Mouse (Mus musculus) myocyte (in vitro differentiated cells): ENCODE results near the gene Sobp. TPM values are rescaled to one million over a fixed set of nuclear protein-coding genes. Genes with fewer than 3 reads are reported as not detected.

Experiments used
- H3K27me3 ChIP-seq: one replicate; pipeline ENCODE4 v1.6.1; 2011; ENCODE audit not compliant: control insufficient read depth, insufficient read depth, insufficient read length
- H3K36me3 ChIP-seq: one replicate; pipeline ENCODE4 v1.6.1; 2011; ENCODE audit not compliant: control insufficient read depth, insufficient read depth
- H3K4me2 ChIP-seq: one replicate; pipeline ENCODE4 v1.6.1; 2011; ENCODE audit warnings: low read depth, control low read depth
- H3K4me3 ChIP-seq: one replicate; pipeline ENCODE4 v1.5.1; 2011; ENCODE audit warnings: mild to moderate bottlenecking, control low read depth, moderate library complexity
- H3K79me2 ChIP-seq: one replicate; pipeline ENCODE4 v1.6.1; 2011; ENCODE audit not compliant: control insufficient read depth, insufficient read depth
- H3ac ChIP-seq: one replicate; pipeline ENCODE4 v1.6.1; 2011; ENCODE audit not compliant: control insufficient read depth, insufficient read length
- CEBPB ChIP-seq: IDR thresholded peaks from 2 replicates; pipeline ENCODE4 v1.6.1; 2011; ENCODE audit warnings: mild to moderate bottlenecking, moderate library complexity; ENCODE audit not compliant: poor library complexity, insufficient read depth, severe bottlenecking
- E2F4 ChIP-seq: IDR thresholded peaks from one replicate; pipeline ENCODE4 v1.6.1; 2011; ENCODE audit warnings: mild to moderate bottlenecking, control low read depth, moderate library complexity; ENCODE audit not compliant: insufficient read depth
- MAX ChIP-seq: IDR thresholded peaks from one replicate; pipeline ENCODE4 v1.6.1; 2011; ENCODE audit warnings: low read depth, mild to moderate bottlenecking, control low read depth
- MYOD1 ChIP-seq, 3 experiments: IDR thresholded peaks; one replicate each; pipeline ENCODE4 v1.6.1; 2011; ENCODE audit warnings: control low read depth in 2 of 3, low read depth in 2 of 3, mild to moderate bottlenecking in 2 of 3, moderate library complexity in 1 of 3; ENCODE audit not compliant: insufficient read length in 2 of 3, control insufficient read depth in 1 of 3
- MYOG ChIP-seq, 3 experiments: IDR thresholded peaks; one replicate each; pipeline ENCODE4 v1.6.1; 2011; ENCODE audit warnings: control low read depth in 2 of 3, low read depth in 2 of 3, mild to moderate bottlenecking in 2 of 3; ENCODE audit not compliant: insufficient read length in 2 of 3, control insufficient read depth in 1 of 3, insufficient read depth in 1 of 3
- POLR2A ChIP-seq: IDR thresholded peaks from one replicate; pipeline ENCODE4 v1.6.1; 2011; ENCODE audit warnings: low read depth, mild to moderate bottlenecking, control low read depth, moderate library complexity; ENCODE audit not compliant: insufficient read length
- POLR2AphosphoS2 ChIP-seq: IDR thresholded peaks from one replicate; pipeline ENCODE4 v1.6.1; 2011; ENCODE audit warnings: low read depth, control low read depth; ENCODE audit not compliant: insufficient read length
- REST ChIP-seq: IDR thresholded peaks from one replicate; pipeline ENCODE4 v1.6.1; 2011; ENCODE audit warnings: mild to moderate bottlenecking, control low read depth, moderate library complexity; ENCODE audit not compliant: insufficient read depth, insufficient read length
- SRF ChIP-seq: IDR thresholded peaks from one replicate; pipeline ENCODE4 v1.6.1; 2011; ENCODE audit warnings: low read depth; ENCODE audit not compliant: control insufficient read depth, insufficient read length
- TCF12 ChIP-seq: IDR thresholded peaks from one replicate; pipeline ENCODE4 v1.6.1; 2011; ENCODE audit warnings: mild to moderate bottlenecking, control low read depth; ENCODE audit not compliant: poor library complexity, insufficient read depth, severe bottlenecking
- TCF3 ChIP-seq: IDR thresholded peaks from one replicate; pipeline ENCODE4 v1.6.1; 2011; ENCODE audit warnings: low read depth, control low read depth; ENCODE audit not compliant: insufficient read length
- USF1 ChIP-seq: IDR thresholded peaks from one replicate; pipeline ENCODE4 v1.6.1; 2011; ENCODE audit warnings: low read depth, mild to moderate bottlenecking, control low read depth, moderate library complexity
- polyA plus RNA-seq: library from polyadenylated mRNA; unstranded; fragments of >200 nt; fragmentation: generic; extraction: Trizol; gene quantifications from one replicate; pipeline ENCODE4 v1.2.1, GENCODE M21; 2012; ENCODE audit warnings: missing spikeins

Gene Sobp
- polyA plus RNA-seq, 1 experiment = 3.2 TPM

- Histone ChIP-seq H3K27me3 (peaks cover 7% of the 10 kb centered on the region), H3K36me3 (no peaks in the 10 kb centered on the region), H3K79me2 (peaks cover 6% of the 10 kb centered on the region), H3K4me3 (peak overlapping the region; percentile 57), H3K4me2 (peak overlapping the region; percentile 93), H3ac (peak overlapping the region; percentile 85)
- no peak for TF ChIP-seq USF1
Measured at GRCm38 (mm10) chr10:43172554-43172953, 1.8 kb downstream of the Sobp start.

- Histone ChIP-seq H3K36me3 (no peaks in the 10 kb centered on the region), H3K79me2 (peaks cover 6% of the 10 kb centered on the region), H3K27me3 (peaks cover 7% of the 10 kb centered on the region), H3ac (no peak overlapping the region), H3K4me3 (peak overlapping the region; percentile 57), H3K4me2 (peak overlapping the region; percentile 93)
- no peak for TF ChIP-seq TCF3
- no peak for TF ChIP-seq TCF12
- TF ChIP-seq E2F4 = no peak
- no peak for TF ChIP-seq MAX
- no peak for TF ChIP-seq POLR2AphosphoS2
- TF ChIP-seq CEBPB = no peak
- TF ChIP-seq USF1 = no peak
- no peak for TF ChIP-seq SRF
- no peak for TF ChIP-seq MYOG (IDR thresholded peaks at IDR 0.05; ENCODE audit: control insufficient read depth in 1 of 3, insufficient read depth in 1 of 3, insufficient read length in 2 of 3, low read depth in 2 of 3)
- TF ChIP-seq MYOD1 (IDR thresholded peaks at IDR 0.05; ENCODE audit: control insufficient read depth in 1 of 3, insufficient read length in 2 of 3, low read depth in 2 of 3) = no peak
- no peak for TF ChIP-seq REST
- no peak for TF ChIP-seq POLR2A
Measured at GRCm38 (mm10) chr10:43172066-43172465, 2.3 kb downstream of the Sobp start.

GRCm38 (mm10) chr10:43171106-43171505, 3.2 kb downstream of the Sobp start:
- Histone ChIP-seq H3K4me2 (peak overlapping the region; percentile 93), H3K36me3 (no peaks in the 10 kb centered on the region), H3K4me3 (peak overlapping the region; percentile 57), H3K27me3 (peaks cover 7% of the 10 kb centered on the region), H3ac (no peak overlapping the region), H3K79me2 (peaks cover 6% of the 10 kb centered on the region)
- TF ChIP-seq SRF = no peak
- TF ChIP-seq POLR2AphosphoS2 = no peak
- TF ChIP-seq POLR2A = no peak
- no peak for TF ChIP-seq MAX
- TF ChIP-seq TCF12 = no peak
- TF ChIP-seq REST = no peak
- TF ChIP-seq TCF3 = no peak
- TF ChIP-seq MYOD1 (IDR thresholded peaks at IDR 0.05; ENCODE audit: control insufficient read depth in 1 of 3, insufficient read length in 2 of 3, low read depth in 2 of 3) = no peak
- TF ChIP-seq CEBPB = no peak
- no peak for TF ChIP-seq E2F4
- TF ChIP-seq USF1 = no peak
- no peak for TF ChIP-seq MYOG (IDR thresholded peaks at IDR 0.05; ENCODE audit: control insufficient read depth in 1 of 3, insufficient read depth in 1 of 3, insufficient read length in 2 of 3, low read depth in 2 of 3)

- Histone ChIP-seq H3K79me2 (peaks cover 6% of the 10 kb centered on the region), H3K4me3 (no peak overlapping the region), H3K4me2 (no peak overlapping the region), H3K36me3 (no peaks in the 10 kb centered on the region), H3K27me3 (no peaks in the 10 kb centered on the region), H3ac (no peak overlapping the region)
- TF ChIP-seq TCF3 = no peak
- no peak for TF ChIP-seq SRF
- TF ChIP-seq POLR2A = no peak
- no peak for TF ChIP-seq REST
- TF ChIP-seq MAX = no peak
- no peak for TF ChIP-seq E2F4
- TF ChIP-seq POLR2AphosphoS2 = no peak
- TF ChIP-seq USF1 = no peak
Measured at GRCm38 (mm10) chr10:43168847-43169246, 5.5 kb downstream of the Sobp start.

GRCm38 (mm10) chr10:43166817-43167216, 7.5 kb downstream of the Sobp start:
- H3K36me3 ChIP-seq = no peaks in the 10 kb centered on the region
- H3K4me3 ChIP-seq = no peak overlapping the region
- no peak for TF ChIP-seq POLR2AphosphoS2
- H3K27me3 ChIP-seq = no peaks in the 10 kb centered on the region
- no peak overlapping the region for H3ac ChIP-seq
- H3K79me2 ChIP-seq = no peaks in the 10 kb centered on the region
- no peak overlapping the region for H3K4me2 ChIP-seq

GRCm38 (mm10) chr10:43166146-43166545, 8.2 kb downstream of the Sobp start:
- H3K27me3 ChIP-seq = no peaks in the 10 kb centered on the region
- no peak overlapping the region for H3K4me2 ChIP-seq
- H3K36me3 ChIP-seq = no peaks in the 10 kb centered on the region
- no peaks in the 10 kb centered on the region for H3K79me2 ChIP-seq
- no peak overlapping the region for H3K4me3 ChIP-seq
- H3ac ChIP-seq = no peak overlapping the region
- TF ChIP-seq MAX (no peak), USF1 (no peak), CEBPB (no peak), E2F4 (no peak), MYOG (IDR thresholded peaks at IDR 0.05; ENCODE audit: control insufficient read depth in 1 of 3, insufficient read depth in 1 of 3, insufficient read length in 2 of 3, low read depth in 2 of 3) (no peak), TCF3 (no peak)
